Mouse (Mus musculus) adrenal gland, adult (tissue): ENCODE measurements at regions not wholly inside any gene's neighbourhood (a gene's known extent, or its start where the extent isn't known, plus 50 kb on each side); places are given as distances from the start of the nearest gene placed in this dataset.
"Not testable (repeated sequence)": the region's sequence is repeated elsewhere in the genome, so short reads cannot be mapped to it uniquely, and the experiment has no call there.

Source experiments
- DNase-seq, 2 experiments: peaks; one replicate each; pipeline ENCODE4 v3.0.0; 2022 to 2023; ENCODE audit warnings: low spot score in 1 of 2; ENCODE audit not compliant: inconsistent age in 2 of 2

GRCm38 (mm10) chr16:31508981-31509380 is 86.9 kb downstream of the Bdh1 start:
- peak; percentile 73 to 88 for DNase-seq

- no peak for DNase-seq
These were observed 88.0 kb downstream of the Bdh1 start for GRCm38 (mm10) chr16:31510097-31510496.

GRCm38 (mm10) chr16:31518816-31519215 is 96.7 kb downstream of the Bdh1 start:
- no peak for DNase-seq

GRCm38 (mm10) chr16:31520081-31520480 is 98.0 kb downstream of the Bdh1 start:
- no peak for DNase-seq

- no peak for DNase-seq
These were observed 99.7 kb downstream of the Bdh1 start for GRCm38 (mm10) chr16:31521786-31522185.

- DNase-seq, result peak; percentile 71 to 94
These were observed 104.7 kb downstream of the Bdh1 start for GRCm38 (mm10) chr16:31526711-31527344.

- no peak for DNase-seq
These were observed 106.7 kb downstream of the Bdh1 start for GRCm38 (mm10) chr16:31528596-31529283.

- DNase-seq, result peak in 1 of 2 experiments; percentile 40
These were observed 107.3 kb downstream of the Bdh1 start for GRCm38 (mm10) chr16:31529284-31529958.

- DNase-seq, result no peak
These were observed 108.0 kb downstream of the Bdh1 start for GRCm38 (mm10) chr16:31530090-31530489.

GRCm38 (mm10) chr16:31533196-31533777 is 111.2 kb downstream of the Bdh1 start:
- no peak for DNase-seq

GRCm38 (mm10) chr16:31534923-31535523 is 112.9 kb downstream of the Bdh1 start:
- no peak for DNase-seq

GRCm38 (mm10) chr16:31536328-31536727 is 114.2 kb downstream of the Bdh1 start:
- DNase-seq, result no peak

- peak; percentile 70 to 91 for DNase-seq
These were observed 116.5 kb downstream of the Bdh1 start for GRCm38 (mm10) chr16:31538606-31539005.

GRCm38 (mm10) chr16:31543499-31544170 is 119.6 kb upstream of the Dlg1 start:
- DNase-seq, result no peak

GRCm38 (mm10) chr16:31546062-31546827 is 117.0 kb upstream of the Dlg1 start:
- peak; percentile 37 to 76 for DNase-seq

GRCm38 (mm10) chr16:31546828-31547224 is 116.4 kb upstream of the Dlg1 start:
- DNase-seq, result no peak

- DNase-seq, result no peak
These were observed 115.9 kb upstream of the Dlg1 start for GRCm38 (mm10) chr16:31547391-31547790.

- no peak for DNase-seq
These were observed 113.3 kb upstream of the Dlg1 start for GRCm38 (mm10) chr16:31549975-31550374.

GRCm38 (mm10) chr16:31550539-31550938 is 112.7 kb upstream of the Dlg1 start:
- DNase-seq, result not testable (repeated sequence)
